ENCODE assay signal across 7 mouse cellular contexts in genomic region chr2:11777091-11778068, GRCm38 (mm10). TPM values are rescaled to one million over a fixed set of nuclear protein-coding genes. Genes with fewer than 3 reads are reported as not detected.
DNase-seq lines count a peak whose midpoint lies in the region; ATAC-seq lines count a peak whose summit lies in the region.

Fbh1 (minus strand) TSS chr2:11777582.
Ankrd16 (plus strand) TSS chr2:11777876.

- H3K4me3 ChIP-seq in embryonic facial prominence, embryonic 11.5 days (ENCODE audit: low read depth, low read length), result peak within 1 kb of the TSS; percentile 63
- H3K4me3 ChIP-seq in limb, embryonic 10.5 days, result peak within 1 kb of the TSS; percentile 90
- H3K4me3 ChIP-seq in midbrain, embryonic 13.5 days (replicated peaks), result peak within 1 kb of the TSS; percentile 71

- peak within 1 kb of the TSS; percentile 90 for H3K27ac ChIP-seq in embryonic facial prominence, embryonic 11.5 days (replicated peaks; ENCODE audit: low read depth, low read length)
- H3K27ac ChIP-seq in limb, embryonic 10.5 days, result peak within 1 kb of the TSS; percentile 94
- peak within 1 kb of the TSS; percentile 96 for H3K27ac ChIP-seq in midbrain, embryonic 13.5 days

- no peaks in the 10 kb centered on the region for H3K27me3 ChIP-seq in embryonic facial prominence, embryonic 11.5 days (ENCODE audit: control insufficient read depth, insufficient read depth, low read length)
- no peaks in the 10 kb centered on the region for H3K27me3 ChIP-seq in limb, embryonic 10.5 days (ENCODE audit: low read depth, poor library complexity, severe bottlenecking)
- H3K27me3 ChIP-seq in midbrain, embryonic 13.5 days, result no peaks in the 10 kb centered on the region

- H3K4me1 ChIP-seq in embryonic facial prominence, embryonic 11.5 days (ENCODE audit: control insufficient read depth, insufficient read depth, low read length), result no peaks in the 10 kb centered on the region
- H3K4me1 ChIP-seq in limb, embryonic 10.5 days, result peaks cover 19% of the 10 kb centered on the region
- H3K4me1 ChIP-seq in midbrain, embryonic 13.5 days (replicated peaks), result peaks cover 51% of the 10 kb centered on the region

- no peaks in the 10 kb centered on the region; the same call in 1 of the 2 replicates for H3K36me3 ChIP-seq in embryonic facial prominence, embryonic 11.5 days (replicated peaks; ENCODE audit: control insufficient read depth, insufficient read depth, low read depth, low read length)
- peaks cover 29% of the 10 kb centered on the region for H3K36me3 ChIP-seq in limb, embryonic 10.5 days
- H3K36me3 ChIP-seq in midbrain, embryonic 13.5 days, result peaks cover 28% of the 10 kb centered on the region

- peak; percentile 100 for DNase-seq in adrenal gland, postnatal 14 days
- DNase-seq in embryonic facial prominence, embryonic 11.5 days (ENCODE audit: low spot score), result peak; percentile 100
- peak; percentile 99 for DNase-seq in kidney, adult 11 months
- peak; percentile 100 for DNase-seq in limb, embryonic 10.5 days (ENCODE audit: low spot score)
- DNase-seq in spleen, adult 12 weeks (ENCODE audit: low spot score), result peak; percentile 99

- WGBS in embryonic facial prominence, embryonic 11.5 days, result under 1% methylated on average over 72 of the region's 73 CpGs
- WGBS in limb, embryonic 10.5 days, result 0% methylated on average over 72 of the region's 73 CpGs
- WGBS in midbrain, embryonic 13.5 days, result under 1% methylated on average over 73 of the region's 73 CpGs

- H3K9me3 ChIP-seq in embryonic facial prominence, embryonic 11.5 days (replicated peaks; ENCODE audit: control insufficient read depth, low read length), result no peaks in the 10 kb centered on the region
- H3K9me3 ChIP-seq in limb, embryonic 10.5 days (replicated peaks), result no peaks in the 10 kb centered on the region
- no peaks in the 10 kb centered on the region for H3K9me3 ChIP-seq in midbrain, embryonic 13.5 days

- peak within 1 kb of the TSS; percentile 85 for H3K4me2 ChIP-seq in embryonic facial prominence, embryonic 11.5 days (ENCODE audit: low read depth, low read length)
- H3K4me2 ChIP-seq in midbrain, embryonic 13.5 days (replicated peaks), result peak within 1 kb of the TSS; percentile 85

- peak; percentile 95 for ATAC-seq in embryonic facial prominence, embryonic 11.5 days (replicated peaks; ENCODE audit: insufficient number of reproducible peaks, low FRiP score, low TSS enrichment, low read depth)
- peak; percentile 84 for ATAC-seq in granulocyte monocyte progenitor cell, adult 5-6 weeks (replicated peaks; ENCODE audit: poor library complexity, severe bottlenecking)
- ATAC-seq in midbrain, embryonic 13.5 days, result peak; percentile 96

- H3K9ac ChIP-seq in embryonic facial prominence, embryonic 11.5 days (replicated peaks; ENCODE audit: low read length), result peak within 1 kb of the TSS; percentile 88
- peak within 1 kb of the TSS; percentile 86 for H3K9ac ChIP-seq in midbrain, embryonic 13.5 days (replicated peaks)

RNA-seq across cellular contexts. Expression of gene Fbh1, which starts in this region (rescaled TPM):
- 102 and 118 TPM in 2 replicates for total RNA-seq in adrenal gland, postnatal 14 days (2021)
- 148 and 154 TPM in 2 replicates for polyA plus RNA-seq in embryonic facial prominence, embryonic 11.5 days (2014; fragmentation: Nextera tagmentation; extraction: Ambion mirVana)
- 92.6 and 97.2 TPM in 2 replicates for total RNA-seq in granulocyte monocyte progenitor cell, adult 5-6 weeks (2014; fragmentation: Nextera tagmentation)
- 81.2 and 84.4 TPM in 2 replicates for total RNA-seq in granulocyte monocyte progenitor cell, adult 5-6 weeks (2017)
- polyA plus RNA-seq in limb, embryonic 10.5 days (2016; fragmentation: Nextera tagmentation; extraction: Ambion mirVana), result 98.9 and 118 TPM in 2 replicates
- 132 and 133 TPM in 2 replicates for polyA plus RNA-seq in midbrain, embryonic 13.5 days (2015; fragmentation: Nextera tagmentation; extraction: Ambion mirVana)

RNA-seq across cellular contexts. Expression of gene Ankrd16, which starts in this region (rescaled TPM):
- total RNA-seq in adrenal gland, postnatal 14 days (2021), result 32.9 and 46.8 TPM in 2 replicates
- 23.6 and 27.7 TPM in 2 replicates for polyA plus RNA-seq in embryonic facial prominence, embryonic 11.5 days (2014; fragmentation: Nextera tagmentation; extraction: Ambion mirVana)
- total RNA-seq in granulocyte monocyte progenitor cell, adult 5-6 weeks (2014; fragmentation: Nextera tagmentation), result 44.3 and 76.9 TPM in 2 replicates
- total RNA-seq in granulocyte monocyte progenitor cell, adult 5-6 weeks (2017), result 24.0 and 36.5 TPM in 2 replicates
- polyA plus RNA-seq in limb, embryonic 10.5 days (2016; fragmentation: Nextera tagmentation; extraction: Ambion mirVana), result 38.6 and 51.9 TPM in 2 replicates
- polyA plus RNA-seq in midbrain, embryonic 13.5 days (2015; fragmentation: Nextera tagmentation; extraction: Ambion mirVana), result 56.6 and 59.8 TPM in 2 replicates

Comparison
In these comparisons a context has a peak if more than half of its experiments do, and no peak if none do; other contexts are left out.
1. Peak in every context shown above with its lines: DNase-seq, ATAC-seq, H3K4me3 ChIP-seq and H3K27ac ChIP-seq.